Mouse (Mus musculus) bone marrow, adult 2 months (tissue): ENCODE results near the gene Nr4a2. TPM values are rescaled to one million over a fixed set of nuclear protein-coding genes. Genes with fewer than 3 reads are reported as not detected.

ENCODE experiments used
- H3K27ac ChIP-seq: fragments of 200-500 bp; 2 replicates; pipeline ENCODE4 v1.5.1; 2012; ENCODE audit warnings: low read depth, mild to moderate bottlenecking, control low read depth, inconsistent platforms, low read length; ENCODE audit not compliant: control insufficient read depth, poor library complexity, insufficient read depth
- H3K4me1 ChIP-seq: fragments of 200-500 bp; 2 replicates; pipeline ENCODE4 v1.6.1; 2011; ENCODE audit warnings: low read length; ENCODE audit not compliant: control insufficient read depth, insufficient read depth
- H3K4me3 ChIP-seq: fragments of 200-500 bp; replicated peaks from 2 replicates; pipeline ENCODE3; 2011; ENCODE audit warnings: mild to moderate bottlenecking, low read depth, low read length, control low read depth; ENCODE audit not compliant: control insufficient read depth
- CTCF ChIP-seq: fragments of 200-500 bp; IDR thresholded peaks from 2 replicates; pipeline ENCODE4 v1.5.1; 2011; ENCODE audit warnings: low read length, control low read depth; ENCODE audit not compliant: control insufficient read depth, insufficient read depth
- POLR2A ChIP-seq: fragments of 200-500 bp; IDR thresholded peaks from 2 replicates; pipeline ENCODE4 v1.6.1; 2011; ENCODE audit warnings: low read depth, mild to moderate bottlenecking, control low read depth, low read length, borderline replicate concordance; ENCODE audit not compliant: control insufficient read depth
- WGBS: fragments of 180-500 bp; shearing (Covaris S2); methylation state at CpG from one replicate; pipeline ENCODE4 v1.1.7; 2018; 5-methylcytosine and 5-hydroxymethylcytosine counted together
- polyA plus RNA-seq: library from polyadenylated mRNA; stranded (reverse); fragments of >200 nt; gene quantifications from 2 replicates; pipeline ENCODE4 v1.2.4, GENCODE M21; 2011; ENCODE audit warnings: low replicate concordance; ENCODE audit not compliant: missing spikeins, insufficient read depth, insufficient read length

Nr4a2 gene
- polyA plus RNA-seq, 1 experiment: 3.8 TPM

DNA sequence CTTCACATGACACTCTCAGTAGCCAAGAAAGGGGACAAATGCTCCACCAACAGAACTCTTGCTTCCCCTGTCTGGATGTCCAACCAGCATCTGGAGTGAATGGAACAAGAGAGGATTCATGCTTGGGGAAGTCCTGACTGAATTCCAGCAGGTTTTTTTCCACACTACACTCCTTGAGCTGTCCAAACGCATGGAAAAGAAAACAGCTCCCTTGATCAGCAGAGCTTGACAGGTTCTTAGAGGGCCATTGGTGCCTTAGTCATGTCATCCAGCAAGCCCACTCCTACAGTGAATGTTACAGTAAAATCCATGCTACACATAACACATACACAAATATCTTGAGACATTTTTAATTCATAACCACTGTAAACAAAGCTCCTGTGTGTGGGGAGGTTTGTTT is 60.3 kb downstream of the Nr4a2 start:
- WGBS: 76% methylated on average over 1 of the region's 1 CpGs
- TF ChIP-seq POLR2A (no peak), CTCF (no peak)
- H3K4me3 ChIP-seq: no peak overlapping the region
- H3K4me1 ChIP-seq: no peaks in the 10 kb centered on the region
- H3K27ac ChIP-seq: no peak overlapping the region

Other genes with a start within 250 kb of the Nr4a2 start
- gene Gpd2, start 113.6 kb upstream of the Nr4a2 start, polyA plus RNA-seq: 3.3 and 4.8 TPM in 2 replicates